Mouse (Mus musculus) midbrain, embryonic 11.5 days (tissue): ENCODE measurements around the gene 9430015G10Rik. TPM values are rescaled to one million over a fixed set of nuclear protein-coding genes. Genes with fewer than 3 reads are reported as not detected.
"Not testable (repeated sequence)": the region's sequence is repeated elsewhere in the genome, so short reads cannot be mapped to it uniquely, and the experiment has no call there.

Experiments used
- ATAC-seq: fragments of 200-750 bp; cut with Nextera tagmentation; 2 replicates; pipeline ENCODE4 v1.8.0; 2017; ENCODE audit warnings: moderate TSS enrichment, moderate library complexity; ENCODE audit not compliant: low FRiP score
- DNase-seq: peaks from one replicate; pipeline ENCODE4 v3.0.0; 2015; ENCODE audit warnings: low spot score; ENCODE audit errors: missing footprints
- H3K27ac ChIP-seq: fragments of 300-500 bp; sonication (generic); 2 replicates; pipeline ENCODE4 v1.5.1; 2014; ENCODE audit warnings: low read depth, low read length
- H3K27me3 ChIP-seq: fragments of 300-500 bp; sonication (generic); 2 replicates; pipeline ENCODE4 v1.6.1; 2014; ENCODE audit warnings: mild to moderate bottlenecking, low read length, moderate library complexity, mixed read lengths; ENCODE audit not compliant: control insufficient read depth, insufficient read depth
- H3K36me3 ChIP-seq: fragments of 300-500 bp; sonication (generic); 2 replicates; pipeline ENCODE4 v1.6.1; 2014; ENCODE audit warnings: mild to moderate bottlenecking, low read length, moderate library complexity, mixed read lengths; ENCODE audit not compliant: control insufficient read depth, insufficient read depth
- H3K4me1 ChIP-seq: fragments of 300-500 bp; sonication (generic); 2 replicates; pipeline ENCODE4 v1.6.1; 2014; ENCODE audit warnings: low read length; ENCODE audit not compliant: control insufficient read depth, insufficient read depth
- H3K4me2 ChIP-seq: fragments of 300-500 bp; sonication (generic); 2 replicates; pipeline ENCODE4 v1.6.1; 2014; ENCODE audit warnings: mild to moderate bottlenecking, moderate library complexity
- H3K4me3 ChIP-seq: fragments of 300-500 bp; sonication (generic); 2 replicates; pipeline ENCODE4 v1.5.1; 2014; ENCODE audit warnings: low read depth, low read length
- H3K9ac ChIP-seq: fragments of 300-500 bp; sonication (generic); 2 replicates; pipeline ENCODE4 v1.6.1; 2014; ENCODE audit warnings: low read length
- H3K9me3 ChIP-seq: fragments of 300-500 bp; sonication (generic); 2 replicates; pipeline ENCODE4 v1.6.1; 2016; ENCODE audit warnings: low read length; ENCODE audit not compliant: control insufficient read depth
- WGBS: fragments of 180-500 bp; shearing (Covaris S2); extraction: QIAGEN DNeasy Blood & Tissue Kit; methylation state at CpG from one replicate; pipeline ENCODE4 v1.1.7; 2014; 5-methylcytosine and 5-hydroxymethylcytosine counted together
- polyA plus RNA-seq: library from polyadenylated mRNA; unstranded; fragments of >200 nt; fragmentation: Nextera tagmentation; extraction: Ambion mirVana; gene quantifications from 2 replicates; pipeline ENCODE4 v1.2.1, GENCODE M21; 2014

9430015G10Rik gene
- polyA plus RNA-seq, 1 experiment from 2014 or later = 55.7 TPM

DNA sequence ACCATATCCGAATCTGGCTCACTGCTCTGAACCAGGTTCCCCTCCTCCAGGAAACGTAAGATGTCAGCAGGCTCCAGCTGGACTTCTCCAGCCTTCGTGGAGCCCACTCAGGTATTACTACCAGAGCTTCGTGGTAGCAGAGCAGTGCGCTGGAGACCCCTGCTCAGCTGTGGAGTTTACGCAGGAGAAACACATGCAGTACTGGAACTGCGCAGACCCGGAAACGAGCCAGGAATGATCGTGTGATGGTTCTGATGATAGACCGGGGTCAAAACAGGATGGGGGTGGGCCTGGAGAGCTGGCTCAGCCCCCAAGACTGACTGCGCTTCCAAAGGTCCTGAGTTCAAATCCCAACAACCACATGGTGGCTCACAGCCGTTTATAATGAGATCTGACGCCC is 26.0 kb downstream of the 9430015G10Rik start:
- no peaks in the 10 kb centered on the region for H3K4me1 ChIP-seq
- no peak overlapping the region for H3K4me2 ChIP-seq
- H3K9ac ChIP-seq = no peak overlapping the region
- DNase-seq (no peak), ATAC-seq (no peak)
- H3K27ac ChIP-seq = no peak overlapping the region
- 94% methylated on average over 14 of the region's 14 CpGs for WGBS
- no peaks in the 10 kb centered on the region for H3K36me3 ChIP-seq
- no peak overlapping the region for H3K4me3 ChIP-seq
- no peaks in the 10 kb centered on the region for H3K27me3 ChIP-seq
- H3K9me3 ChIP-seq = no peaks in the 10 kb centered on the region; the same call in 1 of the 2 replicates

- no peaks in the 10 kb centered on the region for H3K36me3 ChIP-seq
Measured at GRCm38 (mm10) chr4:156136285-156137100, 26.7 kb downstream of the 9430015G10Rik start.

DNA sequence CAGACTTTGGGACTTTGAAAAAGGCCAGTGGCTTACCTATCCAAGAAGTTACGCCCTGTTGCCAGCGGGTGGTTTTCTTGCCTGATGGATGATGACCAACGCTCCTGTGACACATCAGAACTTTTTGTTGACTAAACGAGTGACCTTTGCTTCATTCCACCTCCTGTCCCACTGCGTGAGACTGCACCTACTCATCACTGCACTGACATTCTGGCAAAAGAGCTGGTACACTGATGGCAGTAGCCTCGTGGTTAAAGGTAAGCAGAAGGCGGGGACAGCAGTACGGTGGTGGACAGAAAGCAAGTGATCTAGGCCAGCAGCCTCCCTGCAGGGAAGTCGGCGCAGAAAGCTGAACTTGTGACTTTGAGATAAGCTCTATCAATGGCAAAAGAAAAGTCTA is 41.1 kb downstream of the 9430015G10Rik start:
- not testable (repeated sequence) for H3K27me3 ChIP-seq, H3K4me1 ChIP-seq, H3K9ac ChIP-seq, H3K4me3 ChIP-seq, DNase-seq, ATAC-seq, H3K9me3 ChIP-seq, H3K36me3 ChIP-seq, H3K4me2 ChIP-seq, H3K27ac ChIP-seq
- WGBS = 89% methylated on average over 10 of the region's 10 CpGs

More at GRCm38 (mm10) chr4:156136285-156137100, 26.7 kb downstream of the 9430015G10Rik start:
- DNase-seq (no peak), ATAC-seq (no peak)
- H3K27ac ChIP-seq = no peak overlapping the region
- no peaks in the 10 kb centered on the region; the same call in 1 of the 2 replicates for H3K9me3 ChIP-seq
- H3K27me3 ChIP-seq = no peaks in the 10 kb centered on the region
- WGBS = 95% methylated on average over 30 of the region's 30 CpGs
- H3K4me1 ChIP-seq = no peaks in the 10 kb centered on the region
- no peak overlapping the region for H3K4me3 ChIP-seq
- H3K9ac ChIP-seq = no peak overlapping the region
- no peak overlapping the region for H3K4me2 ChIP-seq

DNA sequence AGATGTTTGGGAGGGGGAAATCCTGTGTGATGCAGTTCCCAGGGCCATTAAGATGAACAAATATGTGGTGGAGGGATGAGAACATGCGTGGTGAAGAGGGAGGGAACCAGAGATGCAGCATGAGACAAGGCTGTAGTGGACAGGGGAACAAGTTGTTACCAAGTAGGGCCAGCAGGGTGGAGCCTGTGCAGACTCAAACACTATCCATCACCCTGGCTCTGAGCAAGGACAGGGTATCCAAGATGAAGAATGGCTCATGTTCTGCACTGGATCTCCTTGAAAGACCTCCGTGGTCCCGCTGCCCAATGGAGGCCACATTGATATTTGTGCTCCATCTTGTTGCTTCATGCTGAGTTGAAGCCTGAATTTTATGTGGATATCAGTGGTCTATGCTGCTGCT is 45.0 kb downstream of the 9430015G10Rik start:
- H3K27ac ChIP-seq = no peak overlapping the region
- no peaks in the 10 kb centered on the region for H3K27me3 ChIP-seq
- no peak overlapping the region for H3K9ac ChIP-seq
- no peak for ATAC-seq
- no peaks in the 10 kb centered on the region for H3K9me3 ChIP-seq
- no peak overlapping the region for H3K4me3 ChIP-seq
- no peaks in the 10 kb centered on the region for H3K4me1 ChIP-seq
- DNase-seq = no peak
- 95% methylated on average over 3 of the region's 3 CpGs for WGBS
- no peaks in the 10 kb centered on the region for H3K36me3 ChIP-seq
- H3K4me2 ChIP-seq = no peak overlapping the region

DNA sequence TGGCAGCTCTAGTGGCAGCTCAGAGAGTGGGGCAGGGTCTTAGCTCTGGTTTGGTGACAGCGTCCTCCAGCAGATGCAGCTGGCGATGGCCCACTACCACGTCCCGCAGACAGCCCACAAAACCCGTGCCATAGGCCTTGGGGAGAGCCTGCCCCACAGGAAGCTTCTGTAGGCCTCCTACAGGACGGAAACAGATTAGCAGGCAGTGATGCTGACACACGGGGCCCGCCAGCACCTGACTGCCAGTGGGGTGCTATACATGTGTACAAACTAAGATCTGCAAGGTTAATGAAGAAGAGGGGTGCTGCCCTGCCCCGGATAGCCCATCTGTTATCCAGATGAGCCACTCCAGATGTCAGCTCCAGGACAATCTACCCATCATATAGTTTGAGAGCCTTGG is 56.7 kb downstream of the 9430015G10Rik start:
- Histone ChIP-seq H3K4me1 (no peaks in the 10 kb centered on the region), H3K36me3 (peaks cover 44% of the 10 kb centered on the region), H3K4me3 (no peak overlapping the region), H3K9me3 (peaks cover 5% of the 10 kb centered on the region; the same call in 1 of the 2 replicates), H3K9ac (no peak overlapping the region), H3K4me2 (no peak overlapping the region), H3K27ac (no peak overlapping the region), H3K27me3 (no peaks in the 10 kb centered on the region)
- 89% methylated on average over 9 of the region's 9 CpGs for WGBS
- ATAC-seq (no peak), DNase-seq (no peak)

GRCm38 (mm10) chr4:156168611-156169010 is 58.8 kb downstream of the 9430015G10Rik start:
- Histone ChIP-seq H3K4me3 (no peak overlapping the region), H3K27ac (no peak overlapping the region), H3K36me3 (peaks cover 55% of the 10 kb centered on the region), H3K9me3 (no peaks in the 10 kb centered on the region), H3K27me3 (no peaks in the 10 kb centered on the region), H3K9ac (no peak overlapping the region), H3K4me2 (no peak overlapping the region), H3K4me1 (no peaks in the 10 kb centered on the region)
- no peak for DNase-seq
- ATAC-seq = no peak
- over 99% methylated on average over 8 of the region's 8 CpGs for WGBS

- no peaks in the 10 kb centered on the region for H3K27me3 ChIP-seq
- DNase-seq = no peak
- H3K9ac ChIP-seq = no peak overlapping the region
- no peak for ATAC-seq
- H3K36me3 ChIP-seq = peaks cover 58% of the 10 kb centered on the region
- H3K9me3 ChIP-seq = no peaks in the 10 kb centered on the region
- no peak overlapping the region for H3K4me3 ChIP-seq
- no peak overlapping the region for H3K4me2 ChIP-seq
- no peak overlapping the region for H3K27ac ChIP-seq
- WGBS = 96% methylated on average over 10 of the region's 10 CpGs
- no peaks in the 10 kb centered on the region for H3K4me1 ChIP-seq
Measured at GRCm38 (mm10) chr4:156169129-156169528, 59.3 kb downstream of the 9430015G10Rik start.

DNA sequence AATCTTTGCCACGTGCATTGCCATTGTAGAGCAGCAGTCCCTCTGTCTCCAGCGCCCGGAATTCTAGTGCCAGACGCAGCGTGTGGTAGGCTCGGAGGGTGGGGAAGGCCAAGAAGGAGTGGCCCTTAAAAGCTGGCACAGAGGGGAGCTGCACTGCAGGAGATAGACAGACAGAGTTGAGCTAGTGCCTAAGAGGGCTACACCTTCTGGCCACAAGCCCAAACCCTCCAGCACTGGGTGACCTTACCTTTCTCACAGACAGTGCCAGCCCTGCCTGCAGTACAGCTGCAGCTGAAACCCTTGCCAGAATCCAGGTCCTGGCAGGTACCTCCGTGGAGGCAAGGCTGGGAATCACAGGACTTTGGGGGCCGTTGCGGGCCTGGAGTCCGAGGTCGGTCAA is 62.0 kb downstream of the 9430015G10Rik start:
- H3K4me1 ChIP-seq = no peaks in the 10 kb centered on the region
- H3K9me3 ChIP-seq = no peaks in the 10 kb centered on the region
- peaks cover 68% of the 10 kb centered on the region for H3K36me3 ChIP-seq
- no peak overlapping the region for H3K27ac ChIP-seq
- no peak overlapping the region for H3K9ac ChIP-seq
- H3K4me3 ChIP-seq = no peak overlapping the region
- ATAC-seq (no peak), DNase-seq (no peak)
- 96% methylated on average over 11 of the region's 11 CpGs for WGBS
- H3K4me2 ChIP-seq = no peak overlapping the region
- no peaks in the 10 kb centered on the region for H3K27me3 ChIP-seq
